Mouse (Mus musculus) myocyte (in vitro differentiated cells): ENCODE data around the gene Tbx6.

Experiments used
- CEBPB ChIP-seq: IDR thresholded peaks from 2 replicates; pipeline ENCODE4 v1.6.1; 2011; ENCODE audit warnings: mild to moderate bottlenecking, moderate library complexity; ENCODE audit not compliant: poor library complexity, insufficient read depth, severe bottlenecking
- E2F4 ChIP-seq: IDR thresholded peaks from one replicate; pipeline ENCODE4 v1.6.1; 2011; ENCODE audit warnings: mild to moderate bottlenecking, control low read depth, moderate library complexity; ENCODE audit not compliant: insufficient read depth
- MAX ChIP-seq: IDR thresholded peaks from one replicate; pipeline ENCODE4 v1.6.1; 2011; ENCODE audit warnings: low read depth, mild to moderate bottlenecking, control low read depth
- MYOD1 ChIP-seq, 3 experiments: IDR thresholded peaks; one replicate each; pipeline ENCODE4 v1.6.1; 2011; ENCODE audit warnings: control low read depth in 2 of 3, low read depth in 2 of 3, mild to moderate bottlenecking in 2 of 3, moderate library complexity in 1 of 3; ENCODE audit not compliant: insufficient read length in 2 of 3, control insufficient read depth in 1 of 3
- MYOG ChIP-seq, 3 experiments: IDR thresholded peaks; one replicate each; pipeline ENCODE4 v1.6.1; 2011; ENCODE audit warnings: control low read depth in 2 of 3, low read depth in 2 of 3, mild to moderate bottlenecking in 2 of 3; ENCODE audit not compliant: insufficient read length in 2 of 3, control insufficient read depth in 1 of 3, insufficient read depth in 1 of 3
- POLR2A ChIP-seq: IDR thresholded peaks from one replicate; pipeline ENCODE4 v1.6.1; 2011; ENCODE audit warnings: low read depth, mild to moderate bottlenecking, control low read depth, moderate library complexity; ENCODE audit not compliant: insufficient read length
- POLR2AphosphoS2 ChIP-seq: IDR thresholded peaks from one replicate; pipeline ENCODE4 v1.6.1; 2011; ENCODE audit warnings: low read depth, control low read depth; ENCODE audit not compliant: insufficient read length
- TCF12 ChIP-seq: IDR thresholded peaks from one replicate; pipeline ENCODE4 v1.6.1; 2011; ENCODE audit warnings: mild to moderate bottlenecking, control low read depth; ENCODE audit not compliant: poor library complexity, insufficient read depth, severe bottlenecking
- TCF3 ChIP-seq: IDR thresholded peaks from one replicate; pipeline ENCODE4 v1.6.1; 2011; ENCODE audit warnings: low read depth, control low read depth; ENCODE audit not compliant: insufficient read length
- USF1 ChIP-seq: IDR thresholded peaks from one replicate; pipeline ENCODE4 v1.6.1; 2011; ENCODE audit warnings: low read depth, mild to moderate bottlenecking, control low read depth, moderate library complexity

DNA sequence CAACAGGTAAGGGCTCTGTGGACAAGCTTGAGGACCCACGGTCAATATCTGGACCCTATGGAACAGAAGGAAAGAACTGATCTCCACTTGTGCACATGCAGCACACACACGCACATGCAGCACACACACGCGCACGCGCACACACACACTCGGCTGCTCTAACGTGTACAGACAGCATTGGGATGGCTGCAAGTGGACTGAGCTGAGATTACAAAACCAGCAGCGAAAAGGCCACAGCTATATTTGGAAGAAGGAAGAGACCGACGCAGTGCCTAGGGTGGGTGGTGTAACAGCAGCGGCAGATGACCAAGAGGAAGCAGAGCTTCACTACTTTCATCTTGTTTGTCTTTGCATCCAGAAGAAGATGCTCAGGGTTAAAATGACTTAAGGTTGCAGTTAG lies 35.2 kb upstream of the Tbx6 start:
- no peak for TF ChIP-seq USF1
- TF ChIP-seq E2F4, result no peak
- no peak for TF ChIP-seq POLR2A
- TF ChIP-seq POLR2AphosphoS2, result no peak
- no peak for TF ChIP-seq MYOG (IDR thresholded peaks at IDR 0.05; ENCODE audit: control insufficient read depth in 1 of 3, insufficient read depth in 1 of 3, insufficient read length in 2 of 3, low read depth in 2 of 3)
- TF ChIP-seq MYOD1 (IDR thresholded peaks at IDR 0.05; ENCODE audit: control insufficient read depth in 1 of 3, insufficient read length in 2 of 3, low read depth in 2 of 3), result no peak
- TF ChIP-seq MAX, result no peak
- no peak for TF ChIP-seq CEBPB
- no peak for TF ChIP-seq TCF12
- TF ChIP-seq TCF3, result no peak
